Mouse (Mus musculus) cortical plate, adult 2 months (tissue): ENCODE data around the gene Gm9913.

Source experiments
- CTCF ChIP-seq: fragments of 200-500 bp; IDR thresholded peaks from 2 replicates; pipeline ENCODE4 v1.5.1; 2011; ENCODE audit warnings: mild to moderate bottlenecking, control low read depth, low read length; ENCODE audit not compliant: insufficient read depth; ENCODE audit errors: extremely low read depth
- POLR2A ChIP-seq: fragments of 200-500 bp; IDR thresholded peaks from 2 replicates; pipeline ENCODE4 v1.6.1; 2011; ENCODE audit warnings: mild to moderate bottlenecking, low read length, control low read depth; ENCODE audit not compliant: insufficient read depth; ENCODE audit errors: extremely low read depth

DNA sequence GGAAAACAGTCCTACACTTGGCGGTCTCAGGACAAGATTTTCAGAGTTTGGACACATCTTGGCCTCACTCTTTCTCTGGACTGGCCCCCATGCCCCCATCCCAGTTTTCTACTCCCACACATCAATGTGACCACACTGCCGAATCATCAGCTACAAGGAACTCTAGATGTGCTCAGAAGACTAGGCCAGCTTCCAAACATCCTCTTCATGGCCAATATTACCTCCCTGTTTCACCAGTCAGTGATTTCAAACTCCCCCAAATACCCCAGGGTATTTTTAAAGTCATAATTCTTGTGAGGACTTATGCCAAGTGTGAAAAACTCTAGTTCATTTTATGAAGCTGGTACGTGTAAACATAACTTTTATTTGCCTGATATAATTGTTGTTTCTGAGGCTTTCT, 40.1 kb downstream of the Gm9913 start:
- TF ChIP-seq CTCF = no peak
- TF ChIP-seq POLR2A = no peak
